Mouse (Mus musculus) heart, postnatal 36 days (tissue): ENCODE measurements around the gene Ube4b. TPM values are rescaled to one million over a fixed set of nuclear protein-coding genes. Genes with fewer than 3 reads are reported as not detected.
A peak's percentile ranks its signal among the peaks of the same experiment; 100 is the strongest.
"Not testable (repeated sequence)": the region's sequence is repeated elsewhere in the genome, so short reads cannot be mapped to it uniquely, and the experiment has no call there.

Source experiments
- DNase-seq, 2 experiments: peaks; one replicate each; pipeline ENCODE4 v3.0.0; 2021 to 2022
- intact Hi-C: fragments of 180-260 bp; cut with DNase I; formaldehyde crosslinking; loops from one replicate; pipeline ENCODE4 v1.15.1; 2025
- total RNA-seq, 2 experiments: library from RNA; stranded (reverse); gene quantifications; 2 replicates each; pipeline ENCODE4 v1.2.3; 2021

Ube4b gene
- total RNA-seq = 10 to 100 TPM; 48.6 to 50.6 TPM

- peak; percentile 95 to 96 for DNase-seq
- intact Hi-C loops = no loop called here
These were observed at the start of gene Ube4b for GRCm38 (mm10) chr4:149426325-149427199. Gene Ube4b (minus strand): TSS chr4:149426749.

- no peak for DNase-seq
- intact Hi-C loops = no loop called here
These were observed 48.5 kb upstream of the Ube4b start for GRCm38 (mm10) chr4:149475096-149475495.

- no peak for DNase-seq
- intact Hi-C loops = no loop called here
These were observed 43.0 kb upstream of the Ube4b start for GRCm38 (mm10) chr4:149469557-149469956.

DNA sequence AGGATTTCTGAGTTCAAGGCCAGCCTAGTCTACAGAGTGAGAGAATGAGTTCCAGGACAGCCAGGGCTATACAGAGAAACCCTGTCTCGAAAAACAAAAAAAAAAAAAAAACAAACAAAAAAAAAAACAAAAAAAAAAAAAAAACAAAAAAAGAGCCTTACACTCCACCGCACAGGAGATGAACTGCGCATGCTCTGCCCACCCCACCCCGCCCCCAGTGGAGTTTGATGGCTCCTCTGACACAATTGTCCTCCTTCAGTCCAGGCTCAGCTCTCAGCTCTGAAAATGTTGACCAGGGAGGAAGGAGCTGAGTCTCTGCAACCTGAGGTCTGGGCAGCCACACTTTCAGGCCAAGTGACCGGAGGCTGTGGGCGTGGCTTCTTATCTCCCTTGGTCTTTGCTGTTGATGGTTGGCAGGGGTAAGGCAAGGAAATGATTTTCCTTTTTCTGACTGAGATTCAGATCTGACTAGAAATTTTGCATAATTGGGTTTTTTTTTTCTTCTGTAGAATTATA, 36.9 kb upstream of the Ube4b start:
- intact Hi-C loops = no loop called here
- DNase-seq = no peak

- DNase-seq = no peak
- intact Hi-C loops = no loop called here
These were observed 35.9 kb upstream of the Ube4b start for GRCm38 (mm10) chr4:149462305-149462971.

DNA sequence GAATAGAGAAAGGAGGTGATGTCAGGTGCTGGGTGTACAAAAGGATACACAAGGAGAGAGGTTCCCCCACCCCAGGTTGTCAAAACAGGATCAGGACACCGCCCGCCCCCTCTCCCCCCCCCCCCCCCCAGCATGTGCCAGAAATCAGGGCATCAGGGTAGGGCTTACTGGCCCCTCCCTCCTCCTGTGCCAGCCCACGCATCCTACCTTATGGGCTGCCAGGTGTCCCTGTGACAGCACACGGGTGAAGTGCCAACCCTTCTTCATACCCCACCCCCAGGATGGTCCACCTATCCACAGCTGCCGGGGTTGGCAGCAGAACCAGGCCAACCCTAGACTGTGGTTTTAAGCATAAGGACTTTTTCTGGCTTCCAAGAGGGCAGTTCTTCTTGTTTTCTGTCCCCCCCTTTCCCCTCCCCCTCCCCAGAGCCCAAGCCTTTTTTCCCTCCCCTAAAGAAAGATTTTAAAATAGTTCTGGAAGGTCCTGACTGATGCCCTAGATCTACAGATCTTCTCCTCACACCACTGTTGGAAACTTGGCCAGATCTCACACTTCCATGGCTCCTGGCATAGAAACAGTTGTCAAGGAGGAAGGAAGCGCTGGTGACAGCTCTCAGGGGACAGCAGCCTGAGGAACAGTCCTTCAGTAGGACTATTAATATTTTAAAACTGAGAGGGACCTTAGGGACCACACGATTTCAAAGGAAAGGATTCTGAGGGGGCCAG, 35.2 kb upstream of the Ube4b start:
- intact Hi-C loops = no loop called here
- peak in 1 of 2 experiments; percentile 35 for DNase-seq

DNA sequence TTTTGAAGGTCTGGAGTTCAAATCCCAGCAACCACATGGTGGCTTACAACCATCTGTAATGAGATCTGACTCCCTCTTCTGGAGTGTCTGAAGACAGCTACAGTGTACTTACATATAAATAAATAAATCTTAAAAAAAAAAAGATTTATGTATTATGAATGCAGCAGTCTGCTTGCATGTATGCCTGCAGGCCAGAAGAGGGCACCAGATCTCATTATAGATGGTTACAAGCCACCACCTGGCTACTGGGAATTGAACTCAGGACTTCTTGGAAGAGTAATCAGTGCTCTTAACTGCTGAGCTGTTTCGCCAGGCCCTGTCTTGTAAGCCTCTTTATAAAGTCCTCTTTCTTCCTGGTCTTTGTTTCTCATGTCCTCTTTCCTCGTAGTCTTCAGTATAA, 33.9 kb upstream of the Ube4b start:
- intact Hi-C loops, DNase-seq: not testable (repeated sequence)

DNA sequence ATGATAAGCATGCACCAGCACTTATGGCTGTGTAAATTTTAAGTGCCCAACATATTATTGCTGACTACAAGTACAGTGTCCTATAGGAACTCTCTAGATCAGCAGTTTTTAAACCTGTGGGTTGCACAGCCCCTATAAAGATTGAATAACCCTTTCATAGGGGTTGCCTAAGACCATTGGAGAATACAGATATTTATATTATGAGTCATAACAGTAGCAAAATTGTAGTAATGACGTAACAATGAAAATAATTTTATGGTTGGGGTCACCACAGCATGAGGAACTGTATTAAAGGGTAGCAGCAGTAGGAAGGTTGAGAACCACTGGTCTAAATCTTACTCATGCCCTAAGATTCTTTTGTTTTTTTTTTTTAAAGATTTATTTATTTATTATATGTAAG, 32.9 kb upstream of the Ube4b start:
- intact Hi-C loops = loop anchor here (5.0 kb wide), 1 partner anchor 68 kb away; no protein-coding TSS in a partner anchor

GRCm38 (mm10) chr4:149458526-149458925, 32.0 kb upstream of the Ube4b start:
- no peak for DNase-seq
- intact Hi-C loops = loop anchor here (5.0 kb wide), 1 partner anchor 69 kb away; no protein-coding TSS in a partner anchor

More for the DNA sequence above, 32.9 kb upstream of the Ube4b start:
- no peak for DNase-seq

GRCm38 (mm10) chr4:149457831-149458430, 31.4 kb upstream of the Ube4b start:
- peak; percentile 67 to 75 for DNase-seq
- intact Hi-C loops = loop anchor here (5.0 kb wide), 1 partner anchor 69 kb away; no protein-coding TSS in a partner anchor

DNA sequence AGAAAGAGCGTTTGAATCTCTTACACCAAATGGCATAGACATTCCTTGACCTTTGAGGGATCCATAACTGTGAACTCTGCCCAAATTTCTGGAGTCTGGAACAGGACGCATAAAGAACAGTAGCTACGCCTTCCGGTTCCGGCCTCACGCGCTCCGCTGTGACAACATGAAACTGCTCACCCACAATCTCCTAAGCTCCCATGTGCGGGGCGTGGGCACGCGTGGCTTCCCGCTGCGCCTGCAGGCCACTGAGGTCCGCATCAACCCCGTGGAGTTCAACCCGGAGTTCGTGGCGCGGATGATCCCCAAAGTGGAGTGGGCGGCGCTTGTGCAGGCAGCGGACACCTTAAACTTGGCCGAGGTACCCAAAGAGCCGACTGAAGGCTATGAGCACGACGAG, 30.6 kb upstream of the Ube4b start:
- not testable (repeated sequence) for DNase-seq
- intact Hi-C loops = loop anchor here (5.0 kb wide), 1 partner anchor 70 kb away; no protein-coding TSS in a partner anchor

GRCm38 (mm10) chr4:149454879-149455278, 28.3 kb upstream of the Ube4b start, which contains the start of gene Rbp7:
Gene Rbp7 (minus strand): TSS chr4:149454978.
- intact Hi-C loops = loop anchor here (2.0 to 5.0 kb wide), 2 partner anchors 32 to 72 kb away; no protein-coding TSS in a partner anchor
- DNase-seq = peak; percentile 45 to 46

DNA sequence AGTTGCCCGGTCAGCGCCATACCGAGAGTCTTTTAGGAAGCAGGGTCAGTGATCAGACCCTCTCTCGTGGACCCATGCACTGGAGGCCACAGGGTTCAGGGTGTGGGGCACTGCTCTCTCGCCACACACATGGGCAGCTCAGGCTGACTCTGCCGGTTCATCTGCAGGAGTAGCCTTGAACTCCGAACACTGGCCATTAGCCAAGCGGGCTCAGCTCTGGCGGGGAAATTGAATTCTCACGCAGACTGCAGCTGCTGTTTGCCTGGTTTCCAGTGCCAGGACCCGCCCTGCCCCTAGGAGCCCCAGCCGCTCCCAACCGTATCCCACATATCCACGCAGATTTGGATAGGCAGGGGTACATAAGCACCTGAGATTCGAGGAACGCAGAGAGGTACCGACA, 27.7 kb upstream of the Ube4b start:
- intact Hi-C loops = loop anchor here (2.0 kb wide), 1 partner anchor 33 kb away; no protein-coding TSS in a partner anchor

DNA sequence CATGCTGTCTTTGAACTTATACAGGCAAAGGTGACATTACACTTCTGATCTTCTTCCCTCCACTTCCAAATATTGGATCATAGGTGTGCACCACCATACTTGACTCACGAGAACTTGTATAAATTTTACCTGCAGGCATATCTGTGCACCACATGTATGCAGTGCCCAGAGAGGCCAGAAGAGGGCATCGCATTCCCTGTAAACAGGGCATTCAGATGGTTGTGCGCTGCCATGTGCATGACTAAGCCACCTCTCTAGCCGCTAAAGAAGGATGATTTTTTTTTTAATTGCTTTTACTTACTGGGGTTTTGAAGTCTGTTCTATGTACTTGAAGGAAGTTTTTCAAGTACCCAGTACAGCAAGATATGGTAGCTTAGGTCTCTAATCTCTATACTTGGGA, 27.1 kb upstream of the Ube4b start:
- DNase-seq = peak in 1 of 2 experiments; percentile 65
- intact Hi-C loops = loop anchor here (2.0 kb wide), 2 partner anchors 33 to 89 kb away; no protein-coding TSS in a partner anchor

More for the DNA sequence above, 27.7 kb upstream of the Ube4b start:
- no peak for DNase-seq

- DNase-seq = no peak
- intact Hi-C loops = no loop called here
These were observed 24.1 kb upstream of the Ube4b start for GRCm38 (mm10) chr4:149450636-149451035.

GRCm38 (mm10) chr4:149446309-149446708, 19.8 kb upstream of the Ube4b start:
- intact Hi-C loops = loop anchor here (5.0 to 10.0 kb wide), 2 partner anchors 74 to 302 kb away; no protein-coding TSS in a partner anchor

DNA sequence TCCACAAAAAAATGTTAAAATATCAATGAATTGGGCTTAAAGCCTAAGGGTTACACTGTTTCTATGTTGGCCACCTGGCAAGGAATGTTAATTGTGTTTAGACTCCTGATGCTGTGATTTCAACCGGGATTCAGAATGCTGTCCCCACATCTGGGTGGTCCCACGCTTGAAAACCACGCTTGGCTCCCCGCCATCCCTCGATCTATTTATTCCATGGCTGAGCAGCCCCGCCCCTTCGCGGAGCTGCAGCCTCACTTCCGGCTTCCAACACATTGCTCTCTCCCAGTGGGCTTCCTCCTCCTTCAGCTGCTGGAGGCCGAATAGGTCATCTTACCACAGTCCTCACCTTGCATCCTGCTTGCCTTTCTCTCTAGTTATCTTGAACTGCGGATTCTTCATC, 19.3 kb upstream of the Ube4b start:
- DNase-seq = peak in 1 of 2 experiments; percentile 34
- intact Hi-C loops = loop anchor here (1.0 to 10.0 kb wide), 3 partner anchors 39 to 301 kb away; partner anchors contain the start of genes Lzic and Nmnat1

More at GRCm38 (mm10) chr4:149446309-149446708, 19.8 kb upstream of the Ube4b start:
- no peak for DNase-seq

- peak; percentile 85 to 89 for DNase-seq
- intact Hi-C loops = loop anchor here (1.0 to 10.0 kb wide), 3 partner anchors 40 to 300 kb away; partner anchors contain the start of genes Lzic and Nmnat1
These were observed 18.6 kb upstream of the Ube4b start for GRCm38 (mm10) chr4:149444964-149445701.

DNA sequence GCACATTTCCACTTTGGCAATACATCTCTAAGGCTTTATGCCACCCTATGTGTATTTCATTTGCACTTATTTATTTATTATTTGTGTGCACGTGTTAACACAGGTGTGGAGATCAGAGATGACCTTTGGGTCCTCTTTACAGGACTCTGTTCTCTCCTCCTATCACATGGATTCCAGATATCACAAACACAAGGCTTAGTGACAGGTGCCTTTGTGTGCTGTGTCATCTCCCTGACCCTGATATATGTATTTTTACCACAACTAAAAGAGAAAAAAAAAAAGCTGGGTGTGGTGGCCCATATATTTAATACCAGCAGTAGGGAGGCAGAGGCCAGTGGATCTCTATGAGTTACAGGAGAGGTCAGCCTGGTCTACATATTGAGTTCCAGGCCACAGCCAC, 17.9 kb upstream of the Ube4b start:
- no peak for DNase-seq
- intact Hi-C loops = loop anchor here (10.0 kb wide), 1 partner anchor 300 kb away; no protein-coding TSS in a partner anchor
